ENCODE assay signal across 12 mouse cellular contexts in genomic region chr15:85975746-85976145, GRCm38 (mm10). TPM values are rescaled to one million over a fixed set of nuclear protein-coding genes. Genes with fewer than 3 reads are reported as not detected.
DNase-seq lines count a peak whose midpoint lies in the region; ATAC-seq and TF ChIP-seq lines count a peak whose summit lies in the region.
"Had no signal": no experiment of that assay in that cellular context is flagged by ENCODE, and none has a peak within 500 bp of the region (broad histone marks: within the 10 kb centered on the region; RNA-seq: fewer than 3 reads in every experiment).

No protein-coding gene starts in this region.

- H3K27me3 ChIP-seq in lung, embryonic 16.5 days (ENCODE audit: control insufficient read depth, insufficient read depth, low read depth, low read length) = no peaks in the 10 kb centered on the region
- H3K27me3 ChIP-seq in hindbrain, embryonic 14.5 days (ENCODE audit: control insufficient read depth, insufficient read depth, low read length) = no peaks in the 10 kb centered on the region
- H3K27me3 ChIP-seq in neural tube, embryonic 14.5 days (ENCODE audit: control insufficient read depth, insufficient read depth, low read length) = no peaks in the 10 kb centered on the region
- H3K27me3 ChIP-seq: limb, embryonic 12.5 days; stomach, embryonic 15.5 days had no signal

- no peak for ATAC-seq in lung, embryonic 16.5 days (ENCODE audit: low read depth)
- 0 out of 2 replicates have a peak, but pooled peaks have one; percentile 24 for ATAC-seq in hindbrain, embryonic 14.5 days (ENCODE audit: low FRiP score)
- no peak for ATAC-seq in neural tube, embryonic 14.5 days (ENCODE audit: low read depth)

- no peak overlapping the region for H3K4me2 ChIP-seq in lung, embryonic 16.5 days (ENCODE audit: low read depth, low read length)
- H3K4me2 ChIP-seq in hindbrain, embryonic 14.5 days (replicated peaks) = peak overlapping the region; percentile 20
- peak overlapping the region; percentile 21; the same call in 1 of the 2 replicates for H3K4me2 ChIP-seq in neural tube, embryonic 14.5 days (ENCODE audit: low read depth, low read length)
- H3K4me2 ChIP-seq: limb, embryonic 12.5 days; stomach, embryonic 15.5 days had no signal

- peak; percentile 57 to 64 for DNase-seq in cerebellum, postnatal 14 days
- no peak for DNase-seq in cerebellum, adult 9-10 months
- DNase-seq in lung, adult 2 months = no peak
- peak; percentile 66 for DNase-seq in hindbrain, embryonic 14.5 days (ENCODE audit: low spot score)
- DNase-seq in Muller cell, postnatal 12 days (ENCODE audit: inconsistent ontology term) = no peak
- no peak for DNase-seq in thymus, postnatal 14 days
- DNase-seq: cerebellum, adult 8-10 months; gastrocnemius, postnatal 14 days had no signal

- peak overlapping the region; percentile 41 for H3K27ac ChIP-seq in lung, embryonic 16.5 days (ENCODE audit: low read length)
- peak overlapping the region; percentile 82 for H3K27ac ChIP-seq in hindbrain, embryonic 14.5 days
- peak overlapping the region; percentile 76 for H3K27ac ChIP-seq in neural tube, embryonic 14.5 days (ENCODE audit: low read depth, low read length)
- H3K27ac ChIP-seq: limb, embryonic 12.5 days; stomach, embryonic 15.5 days had no signal

- H3K9me3 ChIP-seq in lung, embryonic 16.5 days (ENCODE audit: control insufficient read depth, low read length) = no peaks in the 10 kb centered on the region
- no peaks in the 10 kb centered on the region for H3K9me3 ChIP-seq in hindbrain, embryonic 14.5 days (ENCODE audit: control insufficient read depth, low read length)
- H3K9me3 ChIP-seq in neural tube, embryonic 14.5 days (ENCODE audit: control insufficient read depth, low read length) = no peaks in the 10 kb centered on the region
- H3K9me3 ChIP-seq: limb, embryonic 12.5 days; stomach, embryonic 15.5 days had no signal

- TF ChIP-seq CTCF in lung, adult 2 months (IDR thresholded peaks at IDR 0.05; ENCODE audit: insufficient read depth, low read length) = no peak

- H3K4me3 ChIP-seq in lung, embryonic 16.5 days (ENCODE audit: low read length) = no peak overlapping the region
- H3K4me3 ChIP-seq in lung, adult 2 months (replicated peaks; ENCODE audit: extremely low read depth, low read depth, low read length) = no peak overlapping the region
- H3K4me3 ChIP-seq in hindbrain, embryonic 14.5 days (replicated peaks; ENCODE audit: low read length) = no peak overlapping the region
- H3K4me3 ChIP-seq in neural tube, embryonic 14.5 days (ENCODE audit: low read depth, low read length) = no peak overlapping the region
- H3K4me3 ChIP-seq: limb, embryonic 12.5 days; stomach, embryonic 15.5 days had no signal

- no peaks in the 10 kb centered on the region for H3K36me3 ChIP-seq in lung, embryonic 16.5 days (ENCODE audit: control insufficient read depth, insufficient read depth, low read length)
- H3K36me3 ChIP-seq in hindbrain, embryonic 14.5 days (replicated peaks; ENCODE audit: control insufficient read depth, insufficient read depth) = no peaks in the 10 kb centered on the region
- no peaks in the 10 kb centered on the region for H3K36me3 ChIP-seq in neural tube, embryonic 14.5 days (ENCODE audit: control insufficient read depth, insufficient read depth, low read length)
- H3K36me3 ChIP-seq: limb, embryonic 12.5 days; stomach, embryonic 15.5 days had no signal

- no peak for TF ChIP-seq POLR2A in lung, adult 2 months (IDR thresholded peaks at IDR 0.05; ENCODE audit: borderline replicate concordance, extremely low read depth, low read depth, low read length)

- H3K9ac ChIP-seq in lung, embryonic 16.5 days (ENCODE audit: low read length) = peak overlapping the region; percentile 10; the same call in 1 of the 2 replicates
- peak overlapping the region; percentile 21; the same call in 1 of the 2 replicates for H3K9ac ChIP-seq in hindbrain, embryonic 14.5 days
- no peak overlapping the region; the same call in 1 of the 2 replicates for H3K9ac ChIP-seq in neural tube, embryonic 14.5 days (replicated peaks; ENCODE audit: low read depth, low read length)
- H3K9ac ChIP-seq: limb, embryonic 12.5 days; stomach, embryonic 15.5 days had no signal

- WGBS in lung, embryonic 16.5 days = 49% methylated on average over 16 of the region's 16 CpGs
- 44% methylated on average over 16 of the region's 16 CpGs for WGBS in lung, adult 2 months
- 18% methylated on average over 16 of the region's 16 CpGs for WGBS in hindbrain, embryonic 14.5 days
- 17% methylated on average over 16 of the region's 16 CpGs for WGBS in neural tube, embryonic 14.5 days

- peaks cover 23% of the 10 kb centered on the region for H3K4me1 ChIP-seq in lung, embryonic 16.5 days (replicated peaks; ENCODE audit: control insufficient read depth, insufficient read depth, low read length)
- peaks cover 7% of the 10 kb centered on the region; the same call in 1 of the 2 replicates for H3K4me1 ChIP-seq in lung, adult 2 months (ENCODE audit: control insufficient read depth, insufficient read depth, low read length)
- peaks cover 28% of the 10 kb centered on the region for H3K4me1 ChIP-seq in hindbrain, embryonic 14.5 days (replicated peaks; ENCODE audit: control insufficient read depth, insufficient read depth, low read length)
- H3K4me1 ChIP-seq in neural tube, embryonic 14.5 days (ENCODE audit: control insufficient read depth, insufficient read depth, low read length) = peaks cover 20% of the 10 kb centered on the region

RNA-seq across cellular contexts. Expression of gene Celsr1, which starts 57.8 kb away (rescaled TPM):
- polyA plus RNA-seq in lung, embryonic 16.5 days (2015; fragmentation: Nextera tagmentation; extraction: Ambion mirVana) = 3.5 and 3.6 TPM in 2 replicates
- 16.0 and 16.2 TPM in 2 replicates for polyA plus RNA-seq in lung, adult 2 months (2012; rRNA removed)
- polyA plus RNA-seq in hindbrain, embryonic 14.5 days (2014; fragmentation: Nextera tagmentation; extraction: Ambion mirVana) = 2.4 and 2.7 TPM in 2 replicates
- 2.4 and 2.6 TPM in 2 replicates for polyA plus RNA-seq in neural tube, embryonic 14.5 days (2014; fragmentation: Nextera tagmentation; extraction: Ambion mirVana)

Comparison
In these comparisons a context has a peak if more than half of its experiments do, and no peak if none do; other contexts are left out.
1. DNase-seq: peak in cerebellum, postnatal 14 days (2 of 2) and hindbrain, embryonic 14.5 days (single experiment); none in cerebellum, adult 9-10 months (single experiment), lung, adult 2 months (single experiment), Muller cell, postnatal 12 days (single experiment) and thymus, postnatal 14 days (single experiment).
2. Peak in every context shown above with its lines, with median percentiles within 50 percentile points of each other: H3K27ac ChIP-seq.